Mouse (Mus musculus): ENCODE results near the gene Lat. TPM values are rescaled to one million over a fixed set of nuclear protein-coding genes. Genes with fewer than 3 reads are reported as not detected.

Gene Lat
- total RNA-seq, 1 experiment, result 8.0 TPM

DNA sequence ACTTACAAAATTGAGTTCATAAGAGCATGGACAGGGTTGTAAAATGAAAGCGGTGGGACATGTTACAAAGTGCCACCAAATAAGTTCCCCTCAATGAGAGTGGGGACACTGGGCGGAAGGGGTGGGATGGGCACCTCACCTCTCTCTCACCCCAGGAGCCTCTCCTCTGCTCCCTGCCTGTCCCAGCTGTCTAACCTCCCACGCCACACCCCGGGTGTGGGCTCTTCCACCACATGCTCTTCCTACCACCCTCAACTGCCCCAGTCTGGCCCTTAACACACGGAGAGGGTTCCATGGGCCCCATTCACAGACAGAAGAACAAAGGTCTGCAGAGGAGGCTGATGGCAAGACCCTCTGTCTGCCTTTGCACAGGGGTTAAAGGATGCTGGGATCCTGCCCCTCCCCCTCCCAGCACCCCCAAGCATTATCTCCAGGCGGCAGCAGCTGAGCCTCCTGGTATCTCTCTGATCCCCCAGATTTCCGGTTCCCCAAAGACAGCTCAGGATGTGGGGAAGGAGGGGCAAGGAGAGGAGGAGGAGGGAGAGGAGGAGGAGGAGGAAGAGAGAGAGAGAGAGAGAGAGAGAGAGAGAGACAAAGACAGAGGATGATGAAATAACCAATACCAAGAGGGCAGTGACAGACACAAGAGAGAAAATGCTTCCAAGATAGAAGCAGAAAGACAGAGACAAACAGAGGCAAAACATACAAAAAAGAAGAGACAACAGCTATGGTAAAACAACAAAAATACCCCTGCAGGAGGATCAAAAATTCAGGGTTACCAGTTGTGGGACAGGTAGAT is 12.4 kb downstream of the Lat start:
- Histone ChIP-seq H3K9me3 (ENCODE audit: control insufficient read depth, insufficient read depth, low read depth, low read length) (no peaks in the 10 kb centered on the region), H3K4me1 (ENCODE audit: control insufficient read depth in 2 of 2, insufficient read depth in 2 of 2, low read length in 2 of 2, poor library complexity in 1 of 2) (peaks cover 6 to 34% of the 10 kb centered on the region in 2 experiments; a peak in 3 of 4 replicates), H3K9ac (ENCODE audit: insufficient read depth, low read depth, low read length, poor library complexity, severe bottlenecking) (no peak overlapping the region), H3K36me3 (ENCODE audit: control insufficient read depth, insufficient read depth, low read length, poor library complexity, severe bottlenecking) (no peaks in the 10 kb centered on the region), H3K27ac (ENCODE audit: insufficient read depth, low read depth, low read length, poor library complexity, severe bottlenecking) (no peak overlapping the region), H3K4me3 (ENCODE audit: insufficient read depth in 1 of 2, low read depth in 1 of 2, low read length in 2 of 2, poor library complexity in 1 of 2, severe bottlenecking in 1 of 2) (0 out of 4 replicates have a peak overlapping the region, but pooled peaks of 1 of the 2 experiments have one; percentile 8)
- TF ChIP-seq ZNF384 (IDR thresholded peaks at IDR 0.05; ENCODE audit: low read depth, low read length), result no peak
- no peak for TF ChIP-seq HCFC1 (IDR thresholded peaks at IDR 0.05; ENCODE audit: borderline replicate concordance, insufficient read depth, low read length)
- no peak for TF ChIP-seq MAFK (IDR thresholded peaks at IDR 0.05; ENCODE audit: insufficient read depth, low read depth, low read length)
- TF ChIP-seq ZC3H11A (IDR thresholded peaks at IDR 0.05; ENCODE audit: borderline replicate concordance, low read depth, low read length), result no peak
- no peak for TF ChIP-seq CHD2 (IDR thresholded peaks at IDR 0.05; ENCODE audit: low read depth, low read length)
- in situ Hi-C loops (cut with MboI; ENCODE audit: low sequenced_read_pairs in 2 of 2, unreplicated experiment in 2 of 2), result no loop called here
- DNase-seq (ENCODE audit: low read depth, low spot score), result no peak

DNA sequence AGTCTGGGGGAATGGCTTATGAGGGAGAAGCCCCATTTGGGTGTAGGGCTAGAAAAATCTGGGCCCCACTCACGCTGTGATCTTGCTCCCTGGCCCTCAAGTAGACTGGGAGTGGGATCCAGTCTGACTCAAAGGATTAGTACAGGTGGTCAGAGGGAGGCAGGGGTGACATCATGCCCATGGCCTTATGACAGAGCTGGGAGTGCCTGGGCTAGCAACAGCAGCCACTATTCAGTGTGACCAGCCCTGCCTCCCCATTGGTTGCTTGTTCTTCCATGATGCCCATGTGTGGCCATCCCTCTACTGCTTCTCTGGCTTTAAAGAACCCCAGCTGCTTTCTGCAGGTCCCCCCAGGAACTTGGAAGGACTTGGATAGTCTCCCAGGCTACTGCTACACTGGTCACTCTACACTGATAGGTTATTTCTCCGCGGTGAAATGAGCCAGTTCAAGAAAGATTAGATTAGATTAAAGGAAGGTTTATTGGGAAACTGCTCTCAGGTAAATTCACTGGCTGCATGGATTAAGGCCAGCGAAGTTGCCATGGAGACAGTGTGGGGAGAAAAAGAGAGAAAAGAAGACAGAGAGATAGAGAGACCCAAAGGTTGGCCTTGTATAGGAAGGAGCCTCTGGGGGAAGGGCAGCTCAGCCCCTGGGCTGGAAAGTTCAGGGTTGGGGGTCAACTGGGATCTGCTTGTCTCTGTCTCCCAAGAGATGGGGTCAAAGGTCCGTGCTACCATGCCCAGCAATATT is 13.3 kb downstream of the Lat start:
- H3K4me1 ChIP-seq (ENCODE audit: control insufficient read depth in 2 of 2, insufficient read depth in 2 of 2, low read length in 2 of 2, poor library complexity in 1 of 2), result peaks cover 9 to 38% of the 10 kb centered on the region in 2 experiments; a peak in 3 of 4 replicates
- no peak for DNase-seq (ENCODE audit: low read depth, low spot score)
- no peaks in the 10 kb centered on the region for H3K9me3 ChIP-seq (ENCODE audit: control insufficient read depth, insufficient read depth, low read depth, low read length)
- no peak overlapping the region for H3K27ac ChIP-seq (ENCODE audit: insufficient read depth, low read depth, low read length, poor library complexity, severe bottlenecking)
- no peak overlapping the region; the same call in 1 of the 2 replicates for H3K9ac ChIP-seq (ENCODE audit: insufficient read depth, low read depth, low read length, poor library complexity, severe bottlenecking)
- no peaks in the 10 kb centered on the region for H3K36me3 ChIP-seq (ENCODE audit: control insufficient read depth, insufficient read depth, low read length, poor library complexity, severe bottlenecking)
- TF ChIP-seq MAFK (IDR thresholded peaks at IDR 0.05; ENCODE audit: insufficient read depth, low read depth, low read length) (no peak), CHD2 (IDR thresholded peaks at IDR 0.05; ENCODE audit: low read depth, low read length) (no peak), HCFC1 (IDR thresholded peaks at IDR 0.05; ENCODE audit: borderline replicate concordance, insufficient read depth, low read length) (no peak)
- in situ Hi-C loops (cut with MboI; ENCODE audit: low sequenced_read_pairs in 2 of 2, unreplicated experiment in 2 of 2), result no loop called here
- H3K4me3 ChIP-seq (ENCODE audit: insufficient read depth in 1 of 2, low read depth in 1 of 2, low read length in 2 of 2, poor library complexity in 1 of 2, severe bottlenecking in 1 of 2), result no peak overlapping the region

DNA sequence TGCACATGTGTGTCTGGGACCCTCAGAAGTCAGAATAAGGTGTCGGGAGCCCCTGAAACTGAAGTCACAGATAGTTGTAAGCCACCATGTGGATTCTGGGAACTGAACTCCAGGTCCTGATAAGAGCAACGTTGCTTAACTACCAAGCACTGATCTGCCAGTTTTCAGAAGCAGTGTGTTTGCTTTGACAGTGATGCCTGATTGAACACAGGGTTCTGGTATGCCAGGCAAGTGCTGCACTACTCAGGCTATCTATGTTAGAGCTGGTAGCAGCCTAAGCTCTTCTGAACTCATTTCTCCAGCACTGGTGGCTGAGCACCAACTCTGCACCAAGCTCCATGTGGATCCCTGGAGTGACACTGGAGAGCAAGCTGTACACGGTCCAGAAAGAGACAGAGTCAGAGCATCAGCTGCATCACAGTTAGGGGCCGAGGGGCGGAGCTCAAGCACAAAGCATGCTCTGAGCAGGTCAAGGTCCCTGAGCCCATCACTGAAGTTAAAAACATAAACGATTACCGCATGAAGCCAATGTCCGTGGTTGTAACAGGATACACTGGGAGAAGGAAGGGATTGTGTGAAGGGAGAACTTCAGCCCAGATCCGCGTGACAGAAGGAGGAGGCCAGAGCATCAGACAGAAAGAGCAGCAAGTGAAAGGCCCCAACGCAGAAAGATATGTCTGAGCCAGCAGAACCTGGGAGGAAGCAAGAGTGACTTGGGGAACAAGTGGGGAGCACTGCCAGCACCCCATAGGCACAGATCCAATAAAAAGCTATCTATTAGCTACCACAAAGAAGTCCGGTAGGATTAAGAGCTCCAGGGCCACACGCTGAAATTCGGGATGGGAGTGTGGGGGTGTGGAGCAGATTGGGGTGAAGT is 14.4 kb downstream of the Lat start:
- DNase-seq (ENCODE audit: low read depth, low spot score), result no peak

DNA sequence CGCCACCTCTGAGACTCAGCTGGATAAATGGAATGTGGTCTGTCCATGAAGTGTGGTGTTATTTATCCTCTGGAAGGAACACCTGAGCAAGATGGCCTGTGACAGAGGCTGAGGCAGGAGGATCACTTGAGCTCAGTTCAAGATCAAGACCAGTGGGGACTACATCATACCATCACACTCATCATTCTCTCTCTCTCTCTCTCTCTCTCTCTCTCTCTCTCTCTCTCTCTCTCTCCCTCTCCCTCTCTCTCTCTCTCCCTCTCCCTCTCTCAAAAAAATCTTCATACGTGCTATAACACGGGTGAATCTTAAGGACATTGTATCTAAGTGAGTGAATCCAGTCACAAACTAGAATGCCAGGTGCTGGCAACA is 15.4 kb downstream of the Lat start:
- in situ Hi-C loops (cut with MboI; ENCODE audit: low sequenced_read_pairs in 2 of 2, unreplicated experiment in 2 of 2), result no loop called here
- DNase-seq (ENCODE audit: low read depth, low spot score), result no peak
- TF ChIP-seq ZNF384 (IDR thresholded peaks at IDR 0.05; ENCODE audit: low read depth, low read length), result no peak
- TF ChIP-seq HCFC1 (IDR thresholded peaks at IDR 0.05; ENCODE audit: borderline replicate concordance, insufficient read depth, low read length), result no peak
- no peak for TF ChIP-seq ZC3H11A (IDR thresholded peaks at IDR 0.05; ENCODE audit: borderline replicate concordance, low read depth, low read length)
- TF ChIP-seq CHD2 (IDR thresholded peaks at IDR 0.05; ENCODE audit: low read depth, low read length), result no peak
- no peak for TF ChIP-seq MAFK (IDR thresholded peaks at IDR 0.05; ENCODE audit: insufficient read depth, low read depth, low read length)

More for the DNA sequence above, 14.4 kb downstream of the Lat start:
- peaks cover 9 to 45% of the 10 kb centered on the region in 2 experiments; a peak in 3 of 4 replicates for H3K4me1 ChIP-seq (ENCODE audit: control insufficient read depth in 2 of 2, insufficient read depth in 2 of 2, low read length in 2 of 2, poor library complexity in 1 of 2)
- no peaks in the 10 kb centered on the region for H3K9me3 ChIP-seq (ENCODE audit: control insufficient read depth, insufficient read depth, low read depth, low read length)
- H3K27ac ChIP-seq (ENCODE audit: insufficient read depth, low read depth, low read length, poor library complexity, severe bottlenecking), result no peak overlapping the region
- TF ChIP-seq ZNF384 (IDR thresholded peaks at IDR 0.05; ENCODE audit: low read depth, low read length), result no peak
- no peak for TF ChIP-seq ZC3H11A (IDR thresholded peaks at IDR 0.05; ENCODE audit: borderline replicate concordance, low read depth, low read length)
- no peak for TF ChIP-seq CHD2 (IDR thresholded peaks at IDR 0.05; ENCODE audit: low read depth, low read length)
- TF ChIP-seq HCFC1 (IDR thresholded peaks at IDR 0.05; ENCODE audit: borderline replicate concordance, insufficient read depth, low read length), result no peak
- no peak for TF ChIP-seq MAFK (IDR thresholded peaks at IDR 0.05; ENCODE audit: insufficient read depth, low read depth, low read length)
- in situ Hi-C loops (cut with MboI; ENCODE audit: low sequenced_read_pairs in 2 of 2, unreplicated experiment in 2 of 2), result no loop called here
- no peak overlapping the region for H3K4me3 ChIP-seq (ENCODE audit: insufficient read depth in 1 of 2, low read depth in 1 of 2, low read length in 2 of 2, poor library complexity in 1 of 2, severe bottlenecking in 1 of 2)
- no peaks in the 10 kb centered on the region for H3K36me3 ChIP-seq (ENCODE audit: control insufficient read depth, insufficient read depth, low read length, poor library complexity, severe bottlenecking)
- H3K9ac ChIP-seq (ENCODE audit: insufficient read depth, low read depth, low read length, poor library complexity, severe bottlenecking), result no peak overlapping the region

More for the DNA sequence above, 15.4 kb downstream of the Lat start:
- Histone ChIP-seq H3K9ac (ENCODE audit: insufficient read depth, low read depth, low read length, poor library complexity, severe bottlenecking) (no peak overlapping the region), H3K4me3 (ENCODE audit: insufficient read depth in 1 of 2, low read depth in 1 of 2, low read length in 2 of 2, poor library complexity in 1 of 2, severe bottlenecking in 1 of 2) (no peak overlapping the region), H3K4me1 (ENCODE audit: control insufficient read depth in 2 of 2, insufficient read depth in 2 of 2, low read length in 2 of 2, poor library complexity in 1 of 2) (peaks cover 9 to 44% of the 10 kb centered on the region in 2 experiments; a peak in 3 of 4 replicates), H3K36me3 (ENCODE audit: control insufficient read depth, insufficient read depth, low read length, poor library complexity, severe bottlenecking) (no peaks in the 10 kb centered on the region), H3K9me3 (ENCODE audit: control insufficient read depth, insufficient read depth, low read depth, low read length) (no peaks in the 10 kb centered on the region), H3K27ac (ENCODE audit: insufficient read depth, low read depth, low read length, poor library complexity, severe bottlenecking) (no peak overlapping the region)

Measured in ES-E14 (cell line).